Mouse (Mus musculus) common myeloid progenitor, adult 5-6 weeks (primary cell): ENCODE results near the gene Nav2. TPM values are rescaled to one million over a fixed set of nuclear protein-coding genes. Genes with fewer than 3 reads are reported as not detected.

ENCODE experiments used
- ATAC-seq: replicated peaks from 2 replicates; pipeline ENCODE4 v1.8.0; 2016; ENCODE audit warnings: low read depth, mild to moderate bottlenecking, moderate TSS enrichment, inconsistent platforms; ENCODE audit not compliant: poor library complexity, severe bottlenecking
- total RNA-seq: library from RNA; stranded (forward); fragments of 200-1000, 187-1606 nt; gene quantifications from 2 replicates; pipeline ENCODE4 v1.2.3, GENCODE M21; 2017

The Nav2 gene
- total RNA-seq: 5.9 and 7.8 TPM in 2 replicates

GRCm38 (mm10) chr7:48908521-48909341, at the start of gene Nav2:
Nav2 (plus strand) TSS chr7:48908716.
- ATAC-seq: peak; percentile 88

GRCm38 (mm10) chr7:48859362-48859761, 49.2 kb upstream of the Nav2 start:
- peak; percentile 69 for ATAC-seq

GRCm38 (mm10) chr7:48860948-48861347, 47.6 kb upstream of the Nav2 start:
- no peak for ATAC-seq

- ATAC-seq: no peak
Measured at GRCm38 (mm10) chr7:48861796-48862195, 46.7 kb upstream of the Nav2 start.

GRCm38 (mm10) chr7:48864199-48864598, 44.3 kb upstream of the Nav2 start:
- no peak for ATAC-seq

- peak; percentile 76 for ATAC-seq
Measured at GRCm38 (mm10) chr7:48864671-48865458, 43.7 kb upstream of the Nav2 start.

- ATAC-seq: no peak
Measured at GRCm38 (mm10) chr7:48867576-48867975, 40.9 kb upstream of the Nav2 start.

- ATAC-seq: no peak
Measured at GRCm38 (mm10) chr7:48870144-48870543, 38.4 kb upstream of the Nav2 start.

GRCm38 (mm10) chr7:48870579-48871180, 37.8 kb upstream of the Nav2 start:
- ATAC-seq: no peak

GRCm38 (mm10) chr7:48871292-48871691, 37.2 kb upstream of the Nav2 start:
- ATAC-seq: 0 out of 2 replicates have a peak, but pooled peaks have one; percentile 26

- ATAC-seq: no peak
Measured at GRCm38 (mm10) chr7:48875096-48875495, 33.4 kb upstream of the Nav2 start.

GRCm38 (mm10) chr7:48876526-48876925, 32.0 kb upstream of the Nav2 start:
- peak; percentile 30 for ATAC-seq

GRCm38 (mm10) chr7:48877786-48878390, 30.6 kb upstream of the Nav2 start:
- ATAC-seq: no peak

GRCm38 (mm10) chr7:48879574-48879973, 28.9 kb upstream of the Nav2 start:
- ATAC-seq: no peak

GRCm38 (mm10) chr7:48880591-48881481, 27.7 kb upstream of the Nav2 start:
- peak; percentile 84 for ATAC-seq

- ATAC-seq: peak; percentile 37; the same call in 1 of the 2 replicates
Measured at GRCm38 (mm10) chr7:48881486-48881885, 27.0 kb upstream of the Nav2 start, which contains the start of gene E2f8. E2f8 (minus strand) TSS chr7:48881596.

- peak; percentile 64 for ATAC-seq
Measured at GRCm38 (mm10) chr7:48881971-48882609, 26.4 kb upstream of the Nav2 start.

- no peak for ATAC-seq
Measured at GRCm38 (mm10) chr7:48883525-48884265, 24.8 kb upstream of the Nav2 start.
